Mouse (Mus musculus): Measurements from ENCODE around the gene Dnajb1. TPM values are rescaled to one million over a fixed set of nuclear protein-coding genes. Genes with fewer than 3 reads are reported as not detected.
A peak's percentile ranks its signal among the peaks of the same experiment; 100 is the strongest.
"Not testable (repeated sequence)": the region's sequence is repeated elsewhere in the genome, so short reads cannot be mapped to it uniquely, and the experiment has no call there.

Dnajb1 gene
- polyA plus RNA-seq, 1 experiment from 2014 or later: 78.0 TPM

- 95% methylated on average over 1 of the region's 1 CpGs for WGBS
- no peaks in the 10 kb centered on the region for H3K9me3 ChIP-seq (replicated peaks)
- H3K36me3 ChIP-seq: peaks cover 89% of the 10 kb centered on the region
- H3K4me3 ChIP-seq: no peak overlapping the region
- H3K27ac ChIP-seq: no peak overlapping the region
- no peaks in the 10 kb centered on the region for H3K27me3 ChIP-seq (ENCODE audit: low read depth, poor library complexity, severe bottlenecking)
- DNase-seq (ENCODE audit: low spot score): no peak
- peaks cover 14% of the 10 kb centered on the region for H3K4me1 ChIP-seq
Measured at GRCm38 (mm10) chr8:83584771-83585170, 23.2 kb upstream of the Dnajb1 start.

- peaks cover 89% of the 10 kb centered on the region for H3K36me3 ChIP-seq
- 91% methylated on average over 3 of the region's 3 CpGs for WGBS
- H3K27me3 ChIP-seq (ENCODE audit: low read depth, poor library complexity, severe bottlenecking): no peaks in the 10 kb centered on the region
- H3K27ac ChIP-seq: no peak overlapping the region
- H3K4me3 ChIP-seq: no peak overlapping the region
- no peak for DNase-seq (ENCODE audit: low spot score)
- H3K4me1 ChIP-seq: peaks cover 14% of the 10 kb centered on the region
- no peaks in the 10 kb centered on the region for H3K9me3 ChIP-seq (replicated peaks)
Measured at GRCm38 (mm10) chr8:83585333-83585732, 22.7 kb upstream of the Dnajb1 start.

GRCm38 (mm10) chr8:83587644-83588043 lies 20.3 kb upstream of the Dnajb1 start:
- Histone ChIP-seq H3K27ac (no peak overlapping the region), H3K9me3 (replicated peaks) (no peaks in the 10 kb centered on the region), H3K4me3 (no peak overlapping the region), H3K27me3 (ENCODE audit: low read depth, poor library complexity, severe bottlenecking) (no peaks in the 10 kb centered on the region), H3K4me1 (peaks cover 15% of the 10 kb centered on the region), H3K36me3 (peaks cover 94% of the 10 kb centered on the region)
- no peak for DNase-seq (ENCODE audit: low spot score)
- WGBS: 93% methylated on average over 6 of the region's 6 CpGs

DNA sequence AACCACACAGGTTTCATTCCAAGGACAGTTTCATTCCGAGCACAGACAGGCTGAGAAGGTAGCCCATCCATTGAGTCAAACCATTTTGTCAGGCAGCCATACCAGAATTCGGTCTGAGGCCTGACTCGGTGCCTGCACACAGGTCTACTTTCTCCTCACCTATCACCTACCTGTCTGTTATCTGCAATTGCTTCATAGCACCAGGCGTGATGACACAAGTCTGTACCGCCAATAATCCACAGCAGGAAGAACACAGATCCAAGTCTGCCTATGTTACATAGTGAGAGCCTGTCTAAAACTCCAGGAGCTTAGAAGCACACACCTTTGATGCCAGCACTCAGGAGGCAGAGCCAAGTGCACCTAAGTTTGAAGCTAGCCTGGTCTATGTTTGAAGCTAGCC lies 19.1 kb upstream of the Dnajb1 start:
- Histone ChIP-seq H3K27me3 (ENCODE audit: low read depth, poor library complexity, severe bottlenecking) (no peaks in the 10 kb centered on the region), H3K9me3 (replicated peaks) (no peaks in the 10 kb centered on the region), H3K4me1 (peaks cover 22% of the 10 kb centered on the region), H3K27ac (no peak overlapping the region), H3K4me3 (no peak overlapping the region), H3K36me3 (peaks cover 83% of the 10 kb centered on the region)
- 96% methylated on average over 5 of the region's 5 CpGs for WGBS
- no peak for DNase-seq (ENCODE audit: low spot score)

- H3K4me3 ChIP-seq: no peak overlapping the region
- H3K27ac ChIP-seq: no peak overlapping the region
- peaks cover 67% of the 10 kb centered on the region for H3K36me3 ChIP-seq
- H3K9me3 ChIP-seq (replicated peaks): no peaks in the 10 kb centered on the region
- 89% methylated on average over 7 of the region's 7 CpGs for WGBS
- no peak for DNase-seq (ENCODE audit: low spot score)
- peaks cover 22% of the 10 kb centered on the region for H3K4me1 ChIP-seq
- no peaks in the 10 kb centered on the region for H3K27me3 ChIP-seq (ENCODE audit: low read depth, poor library complexity, severe bottlenecking)
Measured at GRCm38 (mm10) chr8:83590488-83591023, 17.4 kb upstream of the Dnajb1 start.

DNA sequence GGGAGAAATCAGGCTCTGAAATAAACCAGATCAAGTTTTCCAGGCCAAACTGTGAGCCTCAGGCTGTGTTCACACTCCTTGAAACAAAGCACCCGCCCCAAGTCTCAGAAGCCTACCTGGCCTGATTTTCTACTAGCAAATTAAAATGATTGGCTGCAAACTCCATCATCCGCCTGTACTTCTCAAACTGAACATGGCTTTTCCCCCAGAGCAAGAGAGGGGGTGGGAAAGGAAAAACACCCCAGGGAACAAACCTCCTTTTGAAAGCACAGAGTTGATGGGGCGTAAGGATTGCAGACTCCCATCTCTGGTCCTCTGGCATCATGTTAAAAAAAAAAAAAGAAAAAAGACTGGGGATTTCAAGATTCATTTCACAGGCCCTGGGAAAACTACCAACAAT lies 15.3 kb upstream of the Dnajb1 start:
- WGBS: 87% methylated on average over 3 of the region's 3 CpGs
- H3K27me3 ChIP-seq (ENCODE audit: low read depth, poor library complexity, severe bottlenecking): no peaks in the 10 kb centered on the region
- H3K9me3 ChIP-seq (replicated peaks): no peaks in the 10 kb centered on the region
- DNase-seq (ENCODE audit: low spot score): no peak
- H3K4me1 ChIP-seq: peaks cover 18% of the 10 kb centered on the region
- peak overlapping the region; percentile 89 for H3K4me3 ChIP-seq
- 0 out of 2 replicates have a peak overlapping the region, but pooled peaks have one; percentile 25 for H3K27ac ChIP-seq
- peaks cover 47% of the 10 kb centered on the region for H3K36me3 ChIP-seq

DNA sequence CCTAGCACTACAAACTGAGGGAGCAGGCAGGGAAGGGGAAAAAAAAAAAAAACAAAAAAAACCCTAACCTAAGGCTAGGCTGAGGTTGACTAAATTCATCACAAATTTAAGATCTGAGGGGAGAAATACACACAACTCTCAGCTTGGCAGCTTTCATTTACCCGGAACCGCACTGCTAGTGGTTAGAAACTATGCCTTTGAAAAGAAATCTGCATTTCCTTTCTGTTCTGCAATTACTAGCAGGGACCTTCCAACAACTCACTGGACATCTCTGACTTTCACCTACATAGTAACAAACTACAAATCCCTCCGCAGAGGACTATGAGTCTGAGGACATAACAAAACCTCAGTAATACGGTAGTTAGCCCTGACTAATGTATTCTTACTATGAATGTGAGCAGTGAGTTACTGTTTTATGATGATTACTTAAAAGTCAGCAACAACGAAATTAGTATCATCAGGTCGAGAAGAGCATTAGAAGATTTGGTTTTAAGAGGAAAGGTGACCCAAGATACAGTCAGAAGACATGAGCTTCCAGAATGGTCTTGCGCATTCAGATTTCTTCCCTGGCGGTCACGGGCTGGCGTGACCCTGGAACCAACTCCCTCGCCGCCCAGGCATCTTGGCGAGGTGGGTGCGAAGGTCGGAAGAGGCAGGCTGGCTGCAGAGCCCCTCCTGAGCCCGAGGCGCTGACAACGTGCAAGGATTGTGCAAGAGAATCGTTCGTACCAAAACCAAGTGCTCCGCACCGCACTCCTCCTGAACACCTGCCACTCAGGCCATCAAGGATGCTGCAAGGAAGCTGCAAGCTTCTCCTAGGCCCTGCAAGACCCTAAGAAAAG lies 14.4 kb upstream of the Dnajb1 start:
- Histone ChIP-seq H3K9me3 (replicated peaks) (no peaks in the 10 kb centered on the region), H3K27me3 (ENCODE audit: low read depth, poor library complexity, severe bottlenecking) (no peaks in the 10 kb centered on the region), H3K36me3 (peaks cover 38% of the 10 kb centered on the region), H3K4me1 (peaks cover 17% of the 10 kb centered on the region), H3K27ac (peak overlapping the region; percentile 95), H3K4me3 (peak overlapping the region; percentile 89)
- WGBS: 7% methylated on average over 22 of the region's 22 CpGs
- no peak for DNase-seq (ENCODE audit: low spot score)

DNA sequence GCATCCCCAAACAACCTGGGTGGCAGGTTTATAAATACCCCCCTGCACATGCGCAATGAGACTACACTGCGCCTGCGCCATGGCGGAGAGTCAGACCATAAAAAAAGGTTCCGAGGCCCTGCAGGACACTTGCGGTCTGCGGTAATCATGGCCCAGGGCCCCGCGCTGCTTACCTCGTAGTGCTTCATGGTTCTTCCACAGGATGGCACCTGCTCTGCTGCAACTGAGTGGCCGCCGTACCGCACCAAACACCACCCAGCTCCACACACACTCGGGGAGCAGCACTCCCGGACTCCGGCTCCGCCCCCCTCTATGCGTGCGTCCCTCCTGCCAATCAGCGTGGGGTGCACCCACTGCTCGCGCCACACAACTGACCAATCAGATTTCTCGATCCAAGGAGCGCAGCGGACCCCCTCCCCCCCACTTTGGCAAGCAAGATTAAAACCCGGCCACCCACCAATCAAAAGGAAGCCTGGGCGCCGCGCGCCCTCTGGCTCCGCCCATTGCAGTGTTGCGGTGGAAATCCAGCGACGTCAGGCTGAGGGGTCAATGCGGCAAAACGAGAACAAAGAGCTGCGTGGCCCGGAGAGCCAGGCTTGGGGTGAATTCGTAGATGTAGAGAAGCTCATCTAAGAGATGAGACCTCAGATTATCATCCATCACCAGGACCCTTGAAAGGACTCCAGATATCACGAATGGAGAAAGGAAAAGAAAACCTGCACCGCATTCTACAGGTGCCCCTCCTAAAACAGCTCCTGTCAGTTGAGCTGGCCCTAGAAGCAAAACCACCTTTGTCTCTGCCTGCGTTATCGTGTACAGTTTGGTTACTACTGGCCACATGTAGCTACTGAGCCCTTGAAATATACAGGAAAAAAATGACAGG lies 13.6 kb upstream of the Dnajb1 start:
- Histone ChIP-seq H3K9me3 (replicated peaks) (no peaks in the 10 kb centered on the region), H3K27ac (peak overlapping the region; percentile 95), H3K4me1 (peaks cover 17% of the 10 kb centered on the region), H3K36me3 (peaks cover 29% of the 10 kb centered on the region), H3K27me3 (ENCODE audit: low read depth, poor library complexity, severe bottlenecking) (no peaks in the 10 kb centered on the region), H3K4me3 (peak overlapping the region; percentile 89)
- DNase-seq (ENCODE audit: low spot score): peak; percentile 96
- WGBS: under 1% methylated on average over 43 of the region's 43 CpGs

DNA sequence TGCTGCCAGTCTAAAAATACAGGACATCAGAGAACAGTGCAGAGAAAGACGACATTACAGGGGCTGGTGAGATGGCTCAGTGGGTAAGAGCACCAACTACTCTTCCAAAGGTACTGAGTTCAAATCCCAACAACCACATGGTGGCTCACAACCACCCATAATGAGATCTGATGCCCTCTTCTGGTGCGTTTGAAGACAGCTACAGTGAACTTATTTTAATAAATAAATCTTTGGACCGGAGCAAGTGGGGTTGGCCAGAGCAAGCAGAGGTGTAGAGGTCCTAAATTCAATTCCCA lies 13.0 kb upstream of the Dnajb1 start:
- WGBS: 63% methylated on average over 3 of the region's 3 CpGs
- Histone ChIP-seq H3K36me3 (peaks cover 23% of the 10 kb centered on the region), H3K4me1 (peaks cover 17% of the 10 kb centered on the region), H3K4me3 (peak overlapping the region; percentile 89), H3K27ac (peak overlapping the region; percentile 95)
- DNase-seq (ENCODE audit: low spot score); H3K9me3 ChIP-seq (replicated peaks); H3K27me3 ChIP-seq (ENCODE audit: low read depth, poor library complexity, severe bottlenecking): not testable (repeated sequence)

DNA sequence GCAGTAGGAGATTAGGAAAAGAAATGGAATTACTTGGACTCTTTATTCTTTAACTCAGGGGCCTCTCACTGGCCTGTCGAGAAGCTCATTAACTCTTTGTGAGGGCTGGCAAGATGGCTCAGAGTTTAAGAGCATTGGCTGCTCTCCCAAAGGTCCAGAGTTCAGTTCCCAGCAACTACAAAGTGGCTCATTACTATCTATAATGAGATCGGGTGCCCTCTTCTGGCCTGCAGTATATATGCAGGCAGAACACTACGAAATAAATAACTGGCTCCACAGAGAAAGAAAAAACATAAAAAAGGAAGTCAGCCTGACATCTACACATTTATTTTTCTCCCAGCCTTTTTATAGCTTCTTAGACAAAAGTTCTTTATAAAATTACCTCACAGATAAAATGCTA lies 11.6 kb upstream of the Dnajb1 start:
- Histone ChIP-seq H3K9me3 (replicated peaks) (no peaks in the 10 kb centered on the region), H3K36me3 (peaks cover 11% of the 10 kb centered on the region), H3K27me3 (ENCODE audit: low read depth, poor library complexity, severe bottlenecking) (no peaks in the 10 kb centered on the region), H3K27ac (no peak overlapping the region), H3K4me3 (no peak overlapping the region), H3K4me1 (peaks cover 17% of the 10 kb centered on the region)
- 34% methylated on average over 3 of the region's 3 CpGs for WGBS
- no peak for DNase-seq (ENCODE audit: low spot score)

GRCm38 (mm10) chr8:83598146-83598545 lies 9.8 kb upstream of the Dnajb1 start:
- Histone ChIP-seq H3K27ac (no peak overlapping the region), H3K9me3 (replicated peaks) (no peaks in the 10 kb centered on the region)

GRCm38 (mm10) chr8:83599814-83600213 lies 8.2 kb upstream of the Dnajb1 start:
- no peaks in the 10 kb centered on the region for H3K36me3 ChIP-seq

More at GRCm38 (mm10) chr8:83598146-83598545, 9.8 kb upstream of the Dnajb1 start:
- DNase-seq (ENCODE audit: low spot score): no peak
- Histone ChIP-seq H3K36me3 (no peaks in the 10 kb centered on the region), H3K4me1 (peaks cover 3% of the 10 kb centered on the region; the same call in 1 of the 2 replicates), H3K27me3 (ENCODE audit: low read depth, poor library complexity, severe bottlenecking) (no peaks in the 10 kb centered on the region), H3K4me3 (no peak overlapping the region)
- WGBS: 19% methylated on average over 1 of the region's 1 CpGs

GRCm38 (mm10) chr8:83602650-83603029 lies 5.4 kb upstream of the Dnajb1 start:
- Histone ChIP-seq H3K36me3 (no peaks in the 10 kb centered on the region), H3K4me1 (peaks cover 8% of the 10 kb centered on the region; the same call in 1 of the 2 replicates), H3K9me3 (replicated peaks) (no peaks in the 10 kb centered on the region), H3K27ac (no peak overlapping the region), H3K4me3 (no peak overlapping the region), H3K27me3 (ENCODE audit: low read depth, poor library complexity, severe bottlenecking) (no peaks in the 10 kb centered on the region)
- DNase-seq (ENCODE audit: low spot score): no peak
- WGBS: 86% methylated on average over 2 of the region's 2 CpGs

More at GRCm38 (mm10) chr8:83599814-83600213, 8.2 kb upstream of the Dnajb1 start:
- Histone ChIP-seq H3K27me3 (ENCODE audit: low read depth, poor library complexity, severe bottlenecking) (no peaks in the 10 kb centered on the region), H3K4me1 (no peaks in the 10 kb centered on the region), H3K4me3 (no peak overlapping the region), H3K27ac (no peak overlapping the region), H3K9me3 (replicated peaks) (no peaks in the 10 kb centered on the region)
- DNase-seq (ENCODE audit: low spot score): no peak

Measured in limb, embryonic 10.5 days (tissue).